Mouse (Mus musculus): ENCODE measurements at regions not wholly inside any gene's neighbourhood (a gene's known extent, or its start where the extent isn't known, plus 50 kb on each side); places are given as distances from the start of the nearest gene placed in this dataset.

GRCm38 (mm10) chr10:117526008-117526833 is 103.1 kb upstream of the Cpm start:
- no peaks in the 10 kb centered on the region for H3K9me3 ChIP-seq (ENCODE audit: low read length)
- no peak overlapping the region for H3K4me3 ChIP-seq (ENCODE audit: low read depth, low read length)
- H3K9ac ChIP-seq (replicated peaks), result no peak overlapping the region
- H3K27ac ChIP-seq (ENCODE audit: low read depth), result no peak overlapping the region
- no peaks in the 10 kb centered on the region for H3K27me3 ChIP-seq (ENCODE audit: insufficient read depth, low read length)
- no peak for TF ChIP-seq EP300 (IDR thresholded peaks at IDR 0.05; ENCODE audit: low read depth)
- TF ChIP-seq CTCF (IDR thresholded peaks at IDR 0.05; ENCODE audit: low read depth), result no peak
- no peaks in the 10 kb centered on the region for H3K4me1 ChIP-seq (ENCODE audit: insufficient read depth)
- WGBS (ENCODE audit: insufficient replicate concordance), result 66% methylated on average over 16 of the region's 16 CpGs
- DNase-seq, result no peak
- no peak for ATAC-seq
- H3K36me3 ChIP-seq (replicated peaks; ENCODE audit: insufficient read depth, low read length), result no peaks in the 10 kb centered on the region
- no peak overlapping the region for H3K4me2 ChIP-seq (ENCODE audit: low read depth, low read length)

DNA sequence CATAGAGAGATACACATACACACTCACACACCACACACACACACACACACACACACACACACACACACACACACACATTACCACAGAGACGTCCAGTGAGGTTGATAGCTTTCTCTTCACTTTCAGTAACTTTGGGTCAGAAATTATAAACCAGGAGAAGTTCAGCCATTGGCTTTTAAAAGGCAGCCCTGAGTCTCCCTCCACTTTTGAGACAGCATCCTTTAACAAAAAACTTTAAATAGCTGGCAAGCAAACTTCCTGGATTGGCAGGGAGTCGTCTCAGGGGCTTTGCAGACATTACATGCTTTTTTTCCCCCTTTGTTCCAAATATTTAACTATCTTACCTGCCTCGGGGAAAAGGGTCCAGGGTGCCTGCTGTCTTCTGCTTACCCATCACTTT is 103.7 kb upstream of the Cpm start:
- no peaks in the 10 kb centered on the region for H3K27me3 ChIP-seq (ENCODE audit: insufficient read depth, low read length)
- DNase-seq (no peak), ATAC-seq (no peak)
- no peaks in the 10 kb centered on the region for H3K9me3 ChIP-seq (ENCODE audit: low read length)
- H3K4me2 ChIP-seq (ENCODE audit: low read depth, low read length), result no peak overlapping the region
- TF ChIP-seq EP300 (IDR thresholded peaks at IDR 0.05; ENCODE audit: low read depth) (no peak), CTCF (IDR thresholded peaks at IDR 0.05; ENCODE audit: low read depth) (no peak)
- H3K4me1 ChIP-seq (ENCODE audit: insufficient read depth), result no peaks in the 10 kb centered on the region
- WGBS (ENCODE audit: insufficient replicate concordance), result 39% methylated on average over 3 of the region's 3 CpGs
- no peaks in the 10 kb centered on the region for H3K36me3 ChIP-seq (replicated peaks; ENCODE audit: insufficient read depth, low read length)
- H3K9ac ChIP-seq (replicated peaks), result no peak overlapping the region
- H3K4me3 ChIP-seq (ENCODE audit: low read depth, low read length), result no peak overlapping the region
- no peak overlapping the region for H3K27ac ChIP-seq (ENCODE audit: low read depth)

DNA sequence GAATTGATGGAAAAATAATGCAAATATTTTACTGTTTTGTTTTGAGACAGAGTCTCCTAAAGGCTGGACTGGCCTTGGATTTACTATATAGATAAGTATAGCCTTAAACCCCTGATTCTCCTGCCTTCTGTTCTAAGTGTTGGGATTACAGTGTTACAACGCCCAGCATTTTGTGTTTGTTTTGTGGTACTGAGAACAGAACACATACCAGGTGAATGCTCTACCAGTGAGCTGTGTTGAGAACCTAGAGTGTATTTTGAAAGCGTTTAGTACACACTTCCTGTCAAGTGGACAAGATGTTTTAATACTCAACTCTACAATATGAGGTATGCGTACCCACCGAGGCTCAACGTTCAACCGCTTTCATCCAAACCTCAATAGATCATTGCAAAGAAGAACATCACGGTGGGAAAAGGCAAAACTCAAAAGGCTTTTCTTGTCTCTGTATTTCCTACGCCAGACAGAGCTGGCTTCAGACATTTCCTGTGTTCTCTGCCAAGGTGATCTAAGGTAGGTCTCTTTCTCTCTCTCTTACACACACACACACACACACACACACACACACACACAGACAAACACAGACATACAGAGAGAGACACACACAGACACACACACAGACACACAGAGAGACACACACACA is 104.3 kb upstream of the Cpm start:
- no peak overlapping the region for H3K9ac ChIP-seq (replicated peaks)
- no peaks in the 10 kb centered on the region for H3K4me1 ChIP-seq (ENCODE audit: insufficient read depth)
- no peaks in the 10 kb centered on the region for H3K36me3 ChIP-seq (replicated peaks; ENCODE audit: insufficient read depth, low read length)
- no peak overlapping the region for H3K4me3 ChIP-seq (ENCODE audit: low read depth, low read length)
- no peak overlapping the region for H3K4me2 ChIP-seq (ENCODE audit: low read depth, low read length)
- ATAC-seq, result no peak
- DNase-seq, result no peak
- no peaks in the 10 kb centered on the region for H3K27me3 ChIP-seq (ENCODE audit: insufficient read depth, low read length)
- H3K27ac ChIP-seq (ENCODE audit: low read depth), result no peak overlapping the region
- WGBS (ENCODE audit: insufficient replicate concordance), result 80% methylated on average over 8 of the region's 8 CpGs
- TF ChIP-seq CTCF (IDR thresholded peaks at IDR 0.05; ENCODE audit: low read depth), result no peak
- TF ChIP-seq EP300 (IDR thresholded peaks at IDR 0.05; ENCODE audit: low read depth), result no peak
- H3K9me3 ChIP-seq (ENCODE audit: low read length), result no peaks in the 10 kb centered on the region

- H3K27ac ChIP-seq (ENCODE audit: low read depth), result no peak overlapping the region
- H3K4me2 ChIP-seq (ENCODE audit: low read depth, low read length), result no peak overlapping the region
- H3K4me3 ChIP-seq (ENCODE audit: low read depth, low read length), result no peak overlapping the region
- no peak for TF ChIP-seq EP300 (IDR thresholded peaks at IDR 0.05; ENCODE audit: low read depth)
- TF ChIP-seq CTCF (IDR thresholded peaks at IDR 0.05; ENCODE audit: low read depth), result no peak
- H3K4me1 ChIP-seq (ENCODE audit: insufficient read depth), result no peaks in the 10 kb centered on the region
- no peaks in the 10 kb centered on the region for H3K27me3 ChIP-seq (ENCODE audit: insufficient read depth, low read length)
- ATAC-seq (no peak), DNase-seq (no peak)
- H3K9ac ChIP-seq (replicated peaks), result no peak overlapping the region
- no peaks in the 10 kb centered on the region for H3K36me3 ChIP-seq (replicated peaks; ENCODE audit: insufficient read depth, low read length)
- H3K9me3 ChIP-seq (ENCODE audit: low read length), result no peaks in the 10 kb centered on the region
- 62% methylated on average over 7 of the region's 7 CpGs for WGBS (ENCODE audit: insufficient replicate concordance)
Measured at GRCm38 (mm10) chr10:117524101-117524500, 105.2 kb upstream of the Cpm start.

GRCm38 (mm10) chr10:117522906-117523829 is 106.1 kb upstream of the Cpm start:
- 75% methylated on average over 10 of the region's 10 CpGs for WGBS (ENCODE audit: insufficient replicate concordance)
- Histone ChIP-seq H3K4me1 (ENCODE audit: insufficient read depth) (no peaks in the 10 kb centered on the region), H3K4me2 (ENCODE audit: low read depth, low read length) (no peak overlapping the region), H3K36me3 (replicated peaks; ENCODE audit: insufficient read depth, low read length) (no peaks in the 10 kb centered on the region), H3K4me3 (ENCODE audit: low read depth, low read length) (no peak overlapping the region), H3K9ac (replicated peaks) (no peak overlapping the region), H3K27ac (ENCODE audit: low read depth) (no peak overlapping the region), H3K27me3 (ENCODE audit: insufficient read depth, low read length) (no peaks in the 10 kb centered on the region), H3K9me3 (ENCODE audit: low read length) (no peaks in the 10 kb centered on the region)
- DNase-seq (no peak), ATAC-seq (no peak)
- no peak for TF ChIP-seq CTCF (IDR thresholded peaks at IDR 0.05; ENCODE audit: low read depth)
- TF ChIP-seq EP300 (IDR thresholded peaks at IDR 0.05; ENCODE audit: low read depth), result no peak

DNA sequence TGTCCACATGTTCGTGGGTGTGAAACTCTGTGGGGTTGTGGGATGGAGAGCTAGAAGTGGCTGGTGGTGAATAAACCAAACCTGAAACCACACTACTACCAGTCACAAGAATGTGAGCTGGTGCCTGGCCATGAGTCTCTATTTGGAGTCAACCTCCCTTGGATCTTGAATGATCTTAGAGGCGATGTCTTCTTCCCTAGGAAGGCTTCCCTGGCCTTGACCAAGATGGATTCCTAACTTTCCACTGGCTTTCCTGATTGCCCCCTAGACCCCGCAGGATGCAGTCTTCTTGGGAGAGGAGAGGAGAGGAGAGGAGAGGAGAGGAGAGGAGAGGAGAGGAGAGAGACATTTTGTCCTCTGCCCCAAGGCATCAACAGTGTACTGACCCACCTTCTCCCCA is 106.9 kb upstream of the Cpm start:
- H3K4me2 ChIP-seq (ENCODE audit: low read depth, low read length), result no peak overlapping the region
- no peak overlapping the region for H3K27ac ChIP-seq (ENCODE audit: low read depth)
- no peaks in the 10 kb centered on the region for H3K4me1 ChIP-seq (ENCODE audit: insufficient read depth)
- H3K9ac ChIP-seq (replicated peaks), result no peak overlapping the region
- DNase-seq, result no peak
- no peaks in the 10 kb centered on the region for H3K27me3 ChIP-seq (ENCODE audit: insufficient read depth, low read length)
- ATAC-seq, result no peak
- H3K4me3 ChIP-seq (ENCODE audit: low read depth, low read length), result no peak overlapping the region
- H3K9me3 ChIP-seq (ENCODE audit: low read length), result no peaks in the 10 kb centered on the region
- H3K36me3 ChIP-seq (replicated peaks; ENCODE audit: insufficient read depth, low read length), result no peaks in the 10 kb centered on the region
- WGBS (ENCODE audit: insufficient replicate concordance), result 76% methylated on average over 3 of the region's 3 CpGs
- TF ChIP-seq EP300 (IDR thresholded peaks at IDR 0.05; ENCODE audit: low read depth) (no peak), CTCF (IDR thresholded peaks at IDR 0.05; ENCODE audit: low read depth) (no peak)
